Mouse (Mus musculus) thymus, adult 18-20 months (tissue): ENCODE measurements around the gene Gm12117.

Experiments used
- DNase-seq, 2 experiments: peaks; one replicate each; pipeline ENCODE4 v3.0.0; 2022; ENCODE audit warnings: mixed read lengths in 2 of 2

Gm12117 gene

DNA sequence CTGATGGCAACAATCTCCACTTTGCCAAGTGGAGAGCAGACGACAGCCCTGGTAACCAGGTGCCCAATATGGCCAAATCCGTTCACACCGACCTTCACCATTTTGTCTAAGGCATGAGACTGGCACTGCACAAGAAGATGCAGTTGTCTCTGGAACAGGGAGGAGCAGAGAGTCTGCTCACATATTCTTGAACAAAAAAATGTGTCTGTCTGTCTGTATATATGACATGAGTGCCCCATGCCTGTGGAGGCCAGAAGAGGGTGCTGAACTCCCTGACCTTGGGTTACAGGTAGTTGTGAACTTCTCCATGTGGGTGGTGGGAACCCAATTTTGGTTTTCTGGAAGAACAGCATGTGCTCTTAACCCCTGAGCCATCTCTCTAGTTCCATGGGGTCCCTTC, at the start of gene Gm12117:
Gene Gm12117 (minus strand): TSS at position 101 of the 400 bp plus-strand sequence.
- no peak for DNase-seq

GRCm38 (mm10) chr11:33319006-33319611, 42.6 kb upstream of the Gm12117 start:
- DNase-seq, result no peak

DNA sequence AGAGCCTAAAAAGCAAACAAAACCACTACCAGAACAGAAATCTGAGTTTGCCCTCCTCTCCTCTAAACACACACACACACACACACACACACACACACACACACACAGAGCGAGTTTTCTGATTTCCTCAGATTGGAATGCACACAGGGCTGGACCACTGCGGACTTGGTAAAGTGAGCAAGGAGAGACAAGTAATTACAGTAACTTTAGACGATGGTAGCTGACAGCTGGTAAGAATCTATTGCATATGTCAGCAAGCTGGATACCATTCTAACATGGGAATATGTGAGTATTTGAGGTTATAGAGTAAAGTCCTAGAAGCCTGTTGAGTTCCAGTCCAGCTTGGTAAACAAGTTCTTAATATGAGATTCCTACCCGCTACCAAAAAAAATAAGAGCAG, 33.0 kb upstream of the Gm12117 start:
- no peak for DNase-seq

DNA sequence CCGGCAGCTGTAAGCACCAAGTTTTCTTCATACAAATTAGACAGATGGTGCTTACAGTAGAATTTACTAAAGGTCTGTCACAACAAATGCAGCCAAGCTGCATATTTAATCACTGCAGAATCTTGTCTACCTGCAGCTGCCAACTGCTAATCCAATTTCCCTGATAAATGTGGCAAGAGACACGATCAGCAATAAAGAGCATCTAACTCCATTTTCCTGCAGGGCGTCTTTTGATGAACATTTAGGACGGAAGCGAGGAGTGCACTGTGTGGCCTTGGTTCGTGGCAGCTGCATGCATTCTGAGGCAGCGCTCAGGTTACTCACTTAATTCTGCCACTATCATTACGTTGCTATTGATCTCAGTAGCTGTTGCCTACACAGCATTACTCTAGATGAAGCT, 24.3 kb upstream of the Gm12117 start:
- no peak for DNase-seq

DNA sequence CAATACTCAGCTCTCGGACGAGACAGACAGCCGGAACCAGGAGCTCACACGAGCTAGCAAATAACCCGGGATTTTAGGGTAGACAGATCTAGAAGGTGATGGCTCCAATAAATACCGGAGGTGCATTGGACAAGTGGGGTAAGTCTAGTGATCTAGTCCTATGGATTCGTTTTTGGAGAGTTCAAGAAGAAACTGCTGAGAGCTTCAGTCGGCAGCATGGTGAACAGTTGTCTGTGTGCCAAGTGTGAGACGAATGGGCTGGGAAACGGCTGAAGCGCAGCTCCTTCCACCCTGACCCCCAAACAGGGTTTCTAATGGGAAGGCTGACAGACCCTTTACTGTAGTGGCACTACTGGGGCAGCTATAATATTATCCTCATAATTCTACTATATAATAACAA, 22.8 kb upstream of the Gm12117 start:
- DNase-seq, result no peak

DNA sequence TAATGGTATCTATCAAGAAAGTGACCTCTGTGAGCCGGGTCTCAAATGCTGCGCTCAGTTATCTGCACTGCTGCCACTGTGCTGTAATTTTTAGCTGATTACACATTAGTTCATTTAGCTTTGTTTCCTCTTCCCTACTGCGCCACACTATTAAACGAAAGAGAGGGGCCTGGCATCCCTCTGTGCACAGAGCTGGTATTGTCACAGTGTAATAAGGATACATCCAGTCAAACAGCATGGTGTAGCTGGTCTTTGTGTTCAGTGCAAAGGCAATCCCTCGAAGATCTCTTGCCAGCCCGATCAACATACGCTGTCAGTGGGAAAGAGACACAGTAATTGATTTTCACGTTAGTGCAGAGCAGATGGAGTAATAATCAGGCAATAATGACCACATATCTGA, 20.6 kb upstream of the Gm12117 start:
- DNase-seq, result no peak

- DNase-seq, result no peak
Measured at GRCm38 (mm10) chr11:33295422-33295821, 18.9 kb upstream of the Gm12117 start.

GRCm38 (mm10) chr11:33294063-33294462, 17.5 kb upstream of the Gm12117 start:
- no peak for DNase-seq

DNA sequence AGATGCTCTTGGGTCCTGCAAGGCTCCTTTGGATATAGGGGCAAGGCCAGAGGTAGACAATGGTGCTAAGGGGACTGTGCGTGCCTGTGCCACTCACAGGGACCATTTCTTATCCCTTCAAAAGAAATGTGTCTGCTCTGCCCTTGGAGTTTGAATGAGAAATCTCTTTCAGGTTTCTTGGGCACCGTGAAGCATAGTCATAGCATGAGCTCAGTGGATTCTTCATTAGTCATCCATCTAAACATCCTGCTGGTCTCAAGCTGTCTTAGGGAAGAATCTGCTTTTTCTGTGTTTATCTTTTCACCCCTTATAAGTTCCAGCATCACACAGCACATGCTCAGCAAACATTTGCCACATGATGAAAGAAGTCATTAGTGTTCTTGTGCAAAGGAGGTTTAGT, 2.0 kb upstream of the Gm12117 start:
- no peak for DNase-seq

- DNase-seq, result no peak
Measured at GRCm38 (mm10) chr11:33274816-33275215, 1.7 kb downstream of the Gm12117 start.

GRCm38 (mm10) chr11:33274294-33274693, 2.2 kb downstream of the Gm12117 start:
- no peak for DNase-seq

- no peak for DNase-seq
Measured at GRCm38 (mm10) chr11:33240295-33240694, 36.2 kb downstream of the Gm12117 start.

- no peak for DNase-seq
Measured at GRCm38 (mm10) chr11:33234134-33234533, 42.4 kb downstream of the Gm12117 start.

DNA sequence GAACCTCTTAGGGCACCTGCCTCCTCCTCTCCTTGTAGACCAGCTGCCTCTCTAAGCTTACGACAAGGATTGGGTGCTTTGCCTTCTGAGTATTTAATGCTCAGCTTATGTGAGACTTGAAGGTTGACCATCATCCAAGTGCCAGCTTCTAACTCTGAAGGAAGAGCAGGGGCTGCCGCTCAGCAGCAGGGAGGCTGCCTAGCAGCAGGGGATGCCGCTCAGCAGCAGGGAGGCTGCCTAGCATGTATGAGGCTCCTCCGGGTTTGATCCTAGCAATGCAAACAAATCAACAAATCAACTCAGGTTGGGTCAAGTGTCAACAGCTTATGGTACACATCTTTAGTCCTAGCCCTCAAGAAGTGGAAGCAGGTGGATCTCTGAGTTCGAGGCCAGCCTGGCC, 44.5 kb downstream of the Gm12117 start:
- no peak for DNase-seq

DNA sequence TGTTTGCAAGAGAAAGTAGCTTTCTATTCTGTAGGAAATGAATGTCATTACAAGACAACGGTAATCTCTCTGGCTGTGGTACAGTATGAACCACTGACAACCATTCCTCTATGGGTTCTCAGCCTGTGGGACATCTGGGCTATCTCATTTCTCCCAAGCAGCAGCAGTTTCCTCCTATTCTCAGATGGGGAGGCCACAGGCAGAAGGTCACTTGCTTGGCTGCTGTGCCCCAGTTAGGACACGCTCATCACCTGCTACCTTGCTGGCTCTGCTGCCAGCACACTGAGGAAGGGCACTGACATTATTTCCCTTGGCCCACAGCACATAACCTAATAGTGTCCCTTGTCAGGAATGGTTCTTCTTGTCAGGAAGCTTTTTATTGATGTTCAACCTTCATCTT, 48.4 kb downstream of the Gm12117 start:
- DNase-seq, result no peak

DNA sequence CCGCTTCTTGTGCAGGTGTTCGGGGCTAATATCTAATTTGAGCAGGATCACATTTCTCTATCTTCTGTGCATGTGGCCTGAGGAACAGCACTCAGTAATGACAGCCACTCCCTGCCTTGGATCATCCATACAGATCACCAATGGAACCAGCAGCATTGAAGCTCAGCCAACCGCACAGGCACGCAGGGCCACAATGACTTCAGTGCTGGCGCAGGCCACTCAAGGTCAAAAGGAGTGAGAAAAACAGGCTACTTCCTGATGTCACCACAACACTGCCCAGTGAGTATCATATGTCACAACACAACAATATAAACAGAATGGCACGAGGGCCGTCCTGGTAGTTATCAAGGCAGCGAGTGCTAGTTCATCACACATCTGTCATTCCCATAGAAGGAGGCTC, 50.0 kb downstream of the Gm12117 start:
- DNase-seq, result no peak
